Mouse (Mus musculus) thymus, postnatal 25 days (tissue): ENCODE measurements around the gene Smc3.
A peak's percentile ranks its signal among the peaks of the same experiment; 100 is the strongest.

Experiments
- DNase-seq: peaks from one replicate; pipeline ENCODE4 v3.0.0; 2022

The Smc3 gene

GRCm38 (mm10) chr19:53657437-53657836 lies 57.2 kb downstream of the Smc3 start:
- no peak for DNase-seq

- DNase-seq = no peak
These were observed 60.7 kb downstream of the Smc3 start for GRCm38 (mm10) chr19:53660722-53661420.

- no peak for DNase-seq
These were observed 61.9 kb downstream of the Smc3 start for GRCm38 (mm10) chr19:53661938-53662722.

- DNase-seq = no peak
These were observed 64.6 kb downstream of the Smc3 start for GRCm38 (mm10) chr19:53664831-53665230.

- no peak for DNase-seq
These were observed 65.2 kb downstream of the Smc3 start for GRCm38 (mm10) chr19:53665391-53665790.

GRCm38 (mm10) chr19:53666708-53667107 lies 66.5 kb downstream of the Smc3 start:
- no peak for DNase-seq

- no peak for DNase-seq
These were observed 68.6 kb downstream of the Smc3 start for GRCm38 (mm10) chr19:53668821-53669220.

GRCm38 (mm10) chr19:53670625-53671141 lies 70.5 kb downstream of the Smc3 start:
- DNase-seq = no peak

GRCm38 (mm10) chr19:53671432-53671831 lies 71.2 kb downstream of the Smc3 start:
- no peak for DNase-seq

GRCm38 (mm10) chr19:53674131-53674925 lies 74.1 kb downstream of the Smc3 start:
- DNase-seq = no peak

GRCm38 (mm10) chr19:53676228-53676627 lies 76.0 kb downstream of the Smc3 start:
- peak; percentile 4 for DNase-seq

- DNase-seq = peak; percentile 38
These were observed 76.8 kb downstream of the Smc3 start, which contains the start of gene Rbm20 for GRCm38 (mm10) chr19:53676718-53677634. Rbm20 (plus strand) TSS chr19:53677306.

- no peak for DNase-seq
These were observed 79.0 kb downstream of the Smc3 start for GRCm38 (mm10) chr19:53679194-53679593.

GRCm38 (mm10) chr19:53679981-53680380 lies 79.8 kb downstream of the Smc3 start:
- DNase-seq = no peak

GRCm38 (mm10) chr19:53682427-53682826 lies 82.2 kb downstream of the Smc3 start:
- DNase-seq = no peak

GRCm38 (mm10) chr19:53687592-53687991 lies 87.4 kb downstream of the Smc3 start:
- no peak for DNase-seq

- DNase-seq = no peak
These were observed 90.6 kb downstream of the Smc3 start for GRCm38 (mm10) chr19:53690816-53691215.

GRCm38 (mm10) chr19:53694020-53694419 lies 93.8 kb downstream of the Smc3 start:
- DNase-seq = no peak
